Mouse (Mus musculus) kidney, postnatal 14 days (tissue): ENCODE results near the gene Rnf215.
"Not testable (repeated sequence)": the region's sequence is repeated elsewhere in the genome, so short reads cannot be mapped to it uniquely, and the experiment has no call there.

Experiments
- DNase-seq: peaks from one replicate; pipeline ENCODE4 v3.0.0; 2022; ENCODE audit warnings: mixed read lengths

Rnf215 gene

GRCm38 (mm10) chr11:4148536-4149156 is 13.6 kb downstream of the Rnf215 start:
- DNase-seq: no peak

GRCm38 (mm10) chr11:4149886-4150285 is 14.9 kb downstream of the Rnf215 start:
- DNase-seq: no peak

- no peak for DNase-seq
These were observed 18.7 kb downstream of the Rnf215 start for GRCm38 (mm10) chr11:4153694-4154093.

- DNase-seq: no peak
These were observed 20.6 kb downstream of the Rnf215 start for GRCm38 (mm10) chr11:4155641-4156040.

- no peak for DNase-seq
These were observed 23.7 kb downstream of the Rnf215 start for GRCm38 (mm10) chr11:4158676-4159075.

GRCm38 (mm10) chr11:4159808-4160708 is 25.1 kb downstream of the Rnf215 start, which contains the start of the genes Ccdc157 and Sf3a1:
Gene Ccdc157 (minus strand): TSS chr11:4160293.
Gene Sf3a1 (plus strand): TSS chr11:4160350.
- peak; percentile 97 for DNase-seq

GRCm38 (mm10) chr11:4160758-4161480 is 25.9 kb downstream of the Rnf215 start:
- DNase-seq: no peak

GRCm38 (mm10) chr11:4164701-4165100 is 29.7 kb downstream of the Rnf215 start:
- DNase-seq: no peak

- no peak for DNase-seq
These were observed 31.6 kb downstream of the Rnf215 start for GRCm38 (mm10) chr11:4166467-4167090.

GRCm38 (mm10) chr11:4174586-4174985 is 39.6 kb downstream of the Rnf215 start:
- DNase-seq: peak; percentile 36

GRCm38 (mm10) chr11:4177716-4178115 is 42.7 kb downstream of the Rnf215 start:
- no peak for DNase-seq

- no peak for DNase-seq
These were observed 47.1 kb downstream of the Rnf215 start for GRCm38 (mm10) chr11:4182061-4182460.

- no peak for DNase-seq
These were observed 48.5 kb downstream of the Rnf215 start for GRCm38 (mm10) chr11:4183511-4183910.

GRCm38 (mm10) chr11:4184251-4184952 is 49.4 kb downstream of the Rnf215 start:
- no peak for DNase-seq

GRCm38 (mm10) chr11:4185480-4185879 is 50.5 kb downstream of the Rnf215 start:
- not testable (repeated sequence) for DNase-seq

- DNase-seq: peak; percentile 99
These were observed 51.7 kb downstream of the Rnf215 start, which contains the start of gene Tbc1d10a for GRCm38 (mm10) chr11:4186486-4187317. Gene Tbc1d10a (plus strand): TSS chr11:4186789.

GRCm38 (mm10) chr11:4187318-4187700 is 52.3 kb downstream of the Rnf215 start:
- no peak for DNase-seq

GRCm38 (mm10) chr11:4189182-4189581 is 54.2 kb downstream of the Rnf215 start:
- peak; percentile 81 for DNase-seq

- DNase-seq: no peak
These were observed 55.7 kb downstream of the Rnf215 start for GRCm38 (mm10) chr11:4190677-4191076.
